Mouse (Mus musculus) ES-E14 (cell line): ENCODE measurements around the gene Olfr532. TPM values are rescaled to one million over a fixed set of nuclear protein-coding genes. Genes with fewer than 3 reads are reported as not detected.
"Not testable (repeated sequence)": the region's sequence is repeated elsewhere in the genome, so short reads cannot be mapped to it uniquely, and the experiment has no call there.

Source experiments
- DNase-seq: peaks from one replicate; pipeline ENCODE4 v3.0.0-alpha.2; 2013; ENCODE audit warnings: low read depth, low spot score
- H3K27ac ChIP-seq: 2 replicates; pipeline ENCODE4 v1.5.1; 2012; ENCODE audit warnings: low read depth, mild to moderate bottlenecking, low read length, moderate library complexity, mixed read lengths; ENCODE audit not compliant: poor library complexity, insufficient read depth, severe bottlenecking
- H3K36me3 ChIP-seq: 2 replicates; pipeline ENCODE4 v1.6.1; 2012; ENCODE audit warnings: mild to moderate bottlenecking, low read length, moderate library complexity, mixed read lengths; ENCODE audit not compliant: control insufficient read depth, poor library complexity, insufficient read depth, severe bottlenecking
- H3K4me1 ChIP-seq, 2 experiments: fragments of 150-350 bp in 1 of 2; sonication (generic) in 1 of 2; 2 replicates each; pipeline ENCODE4 v1.6.1; 2012; ENCODE audit warnings: low read length in 2 of 2, mild to moderate bottlenecking in 1 of 2, mixed read lengths in 1 of 2; ENCODE audit not compliant: control insufficient read depth in 2 of 2, insufficient read depth in 2 of 2, poor library complexity in 1 of 2
- H3K4me3 ChIP-seq, 2 experiments: fragments of 150-350 bp in 1 of 2; sonication (generic) in 1 of 2; 2 replicates each; pipeline ENCODE4 v1.5.1; 2012; ENCODE audit warnings: low read length in 2 of 2, low read depth in 1 of 2, mild to moderate bottlenecking in 1 of 2, mixed read lengths in 1 of 2; ENCODE audit not compliant: insufficient read depth in 1 of 2, poor library complexity in 1 of 2, severe bottlenecking in 1 of 2
- H3K9ac ChIP-seq: 2 replicates; pipeline ENCODE4 v1.6.1; 2012; ENCODE audit warnings: low read depth, mild to moderate bottlenecking, low read length, mixed read lengths; ENCODE audit not compliant: poor library complexity, insufficient read depth, severe bottlenecking
- H3K9me3 ChIP-seq: fragments of 150-350 bp; sonication (generic); 2 replicates; pipeline ENCODE4 v1.6.1; 2012; ENCODE audit warnings: low read depth, mild to moderate bottlenecking, low read length; ENCODE audit not compliant: control insufficient read depth, insufficient read depth
- CHD2 ChIP-seq: IDR thresholded peaks from 2 replicates; pipeline ENCODE4 v1.6.1; 2014; ENCODE audit warnings: mild to moderate bottlenecking, low read depth, low read length, inconsistent platforms
- HCFC1 ChIP-seq: IDR thresholded peaks from 2 replicates; pipeline ENCODE4 v1.6.1; 2012; ENCODE audit warnings: low read length, inconsistent platforms, borderline replicate concordance; ENCODE audit not compliant: insufficient read depth
- MAFK ChIP-seq: IDR thresholded peaks from 2 replicates; pipeline ENCODE4 v1.6.1; 2014; ENCODE audit warnings: mild to moderate bottlenecking, low read depth, low read length, inconsistent platforms; ENCODE audit not compliant: insufficient read depth
- ZC3H11A ChIP-seq: IDR thresholded peaks from 2 replicates; pipeline ENCODE4 v1.6.1; 2012; ENCODE audit warnings: low read depth, mild to moderate bottlenecking, inconsistent platforms, low read length, borderline replicate concordance
- ZNF384 ChIP-seq: IDR thresholded peaks from 2 replicates; pipeline ENCODE4 v1.6.1; 2012; ENCODE audit warnings: low read depth, low read length, inconsistent platforms
- in situ Hi-C, 2 experiments: fragments of 600-800 bp; cut with MboI; formaldehyde crosslinking; loops; one replicate each; pipeline ENCODE4 v1.15.1; 2025; ENCODE audit warnings: low sequenced_read_pairs in 2 of 2, inconsistent platforms in 1 of 2; ENCODE audit not compliant: unreplicated experiment in 2 of 2
- total RNA-seq: library from RNA; depleted of rRNA; stranded (reverse); fragments of 300-350 nt; gene quantifications from 2 replicates; pipeline ENCODE4 v1.2.3, GENCODE M21; 2012; rRNA removed

Gene Olfr532
- not detected in 2 replicates for total RNA-seq

DNA sequence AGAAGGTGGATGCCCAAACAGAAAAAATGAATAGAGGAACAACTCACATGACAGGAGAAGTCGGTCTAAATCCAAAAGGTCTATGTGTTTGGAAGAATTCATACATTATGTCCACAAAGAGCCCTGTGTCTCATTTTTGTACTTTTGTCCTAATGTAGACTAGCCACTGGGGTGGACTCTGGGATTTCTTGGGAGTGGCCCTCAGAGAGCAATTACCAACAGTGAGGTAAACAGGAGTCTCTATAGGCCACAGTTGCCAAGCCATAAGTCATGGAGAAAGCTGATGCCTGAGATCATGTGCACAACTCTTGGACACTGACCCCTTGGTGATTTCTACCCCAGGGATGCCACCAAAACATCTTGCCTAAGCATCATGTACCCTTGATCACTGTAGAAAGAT, at the start of gene Olfr532:
Gene Olfr532, minus strand, starts transcription at position 101 of the 400 bp plus-strand sequence.
- in situ Hi-C loops = no loop called here
- H3K27ac ChIP-seq = no peak within 1 kb of the TSS

GRCm38 (mm10) chr7:140463070-140463469, 41.6 kb upstream of the Olfr532 start, which contains the start of gene Olfr533:
TSS of gene Olfr533 (plus strand) at chr7:140463370.
- H3K36me3 ChIP-seq, H3K4me3 ChIP-seq, H3K27ac ChIP-seq, H3K9ac ChIP-seq, H3K4me1 ChIP-seq, DNase-seq, H3K9me3 ChIP-seq, in situ Hi-C loops: not testable (repeated sequence)

More for the DNA sequence above, at the start of gene Olfr532:
- Histone ChIP-seq H3K4me3 (no peak within 1 kb of the TSS), H3K9ac (no peak within 1 kb of the TSS), H3K9me3 (no peaks in the 10 kb centered on the region), H3K36me3 (no peaks in the 10 kb centered on the region), H3K4me1 (no peaks in the 10 kb centered on the region)
- DNase-seq = no peak
- TF ChIP-seq ZNF384 (no peak), HCFC1 (no peak), CHD2 (no peak), ZC3H11A (no peak), MAFK (no peak)

DNA sequence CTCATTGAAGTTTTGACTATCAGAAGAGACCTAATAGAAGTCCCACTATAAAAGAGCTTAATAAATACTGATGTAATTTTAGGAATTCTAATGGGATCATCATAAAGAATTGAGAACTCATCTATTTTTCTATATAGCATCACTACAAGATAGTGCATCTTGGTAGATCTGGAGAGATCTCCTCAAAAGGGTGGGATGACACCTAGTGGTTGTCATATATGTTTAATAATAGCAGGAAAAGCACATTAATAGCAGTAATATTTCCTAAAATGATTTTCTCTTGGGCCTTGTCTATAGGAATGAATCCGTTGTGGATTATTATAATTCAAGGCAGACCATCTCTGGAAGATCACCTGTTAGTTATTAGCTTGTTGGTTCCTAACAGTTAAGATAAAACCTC, 21.7 kb upstream of the Olfr532 start:
- no peak for DNase-seq
- in situ Hi-C loops = no loop called here
- H3K4me1 ChIP-seq = 0 out of 4 replicates have a peak, but pooled peaks cover 0 to 1% of the 10 kb centered on the region in 2 experiments
- no peak overlapping the region for H3K9ac ChIP-seq
- H3K4me3 ChIP-seq = no peak overlapping the region
- no peak overlapping the region for H3K27ac ChIP-seq
- TF ChIP-seq CHD2 (no peak), MAFK (no peak), ZNF384 (no peak), ZC3H11A (no peak), HCFC1 (no peak)
- H3K36me3 ChIP-seq = no peaks in the 10 kb centered on the region
- no peaks in the 10 kb centered on the region for H3K9me3 ChIP-seq

GRCm38 (mm10) chr7:140402818-140403217, 18.6 kb downstream of the Olfr532 start, which contains the start of gene Olfr531:
TSS of gene Olfr531 (minus strand) at chr7:140402918.
- in situ Hi-C loops = no loop called here

DNA sequence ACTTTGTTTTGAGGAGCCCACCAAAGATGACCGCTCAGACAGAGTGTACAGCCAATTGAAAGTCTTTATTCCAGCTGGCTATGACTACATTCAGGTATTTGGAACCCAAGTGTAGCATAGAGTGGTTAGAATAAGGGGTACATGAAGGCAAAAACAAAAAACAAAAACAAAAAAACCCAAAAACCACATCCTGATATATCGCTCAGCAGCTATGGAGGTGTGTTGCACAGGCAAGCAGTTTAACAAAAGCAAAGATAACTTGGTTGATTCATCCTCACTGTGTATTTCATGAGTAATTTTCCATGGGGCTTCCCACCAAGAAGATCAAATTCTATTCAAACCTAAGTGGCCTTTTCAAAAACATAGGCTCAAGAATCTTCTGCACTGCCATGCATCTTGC, 44.5 kb downstream of the Olfr532 start:
- Histone ChIP-seq H3K36me3 (no peaks in the 10 kb centered on the region), H3K4me1 (no peaks in the 10 kb centered on the region), H3K9me3 (no peaks in the 10 kb centered on the region), H3K9ac (no peak overlapping the region), H3K27ac (no peak overlapping the region), H3K4me3 (no peak overlapping the region)
- TF ChIP-seq MAFK = no peak
- TF ChIP-seq CHD2 = no peak
- no peak for TF ChIP-seq HCFC1
- TF ChIP-seq ZNF384 = no peak
- no peak for TF ChIP-seq ZC3H11A
- in situ Hi-C loops = no loop called here
- DNase-seq = no peak

More at GRCm38 (mm10) chr7:140402818-140403217, 18.6 kb downstream of the Olfr532 start, which contains the start of gene Olfr531:
- no peaks in the 10 kb centered on the region for H3K4me1 ChIP-seq
- H3K36me3 ChIP-seq = no peaks in the 10 kb centered on the region
- no peak within 1 kb of the TSS for H3K9ac ChIP-seq
- no peak within 1 kb of the TSS for H3K27ac ChIP-seq
- H3K4me3 ChIP-seq = no peak within 1 kb of the TSS
- no peak for DNase-seq
- TF ChIP-seq CHD2 = no peak
- TF ChIP-seq MAFK = no peak
- no peak for TF ChIP-seq ZC3H11A
- no peak for TF ChIP-seq HCFC1
- TF ChIP-seq ZNF384 = no peak
- no peaks in the 10 kb centered on the region for H3K9me3 ChIP-seq
